ENCODE assay signal across 8 mouse cellular contexts in the genomic region with DNA sequence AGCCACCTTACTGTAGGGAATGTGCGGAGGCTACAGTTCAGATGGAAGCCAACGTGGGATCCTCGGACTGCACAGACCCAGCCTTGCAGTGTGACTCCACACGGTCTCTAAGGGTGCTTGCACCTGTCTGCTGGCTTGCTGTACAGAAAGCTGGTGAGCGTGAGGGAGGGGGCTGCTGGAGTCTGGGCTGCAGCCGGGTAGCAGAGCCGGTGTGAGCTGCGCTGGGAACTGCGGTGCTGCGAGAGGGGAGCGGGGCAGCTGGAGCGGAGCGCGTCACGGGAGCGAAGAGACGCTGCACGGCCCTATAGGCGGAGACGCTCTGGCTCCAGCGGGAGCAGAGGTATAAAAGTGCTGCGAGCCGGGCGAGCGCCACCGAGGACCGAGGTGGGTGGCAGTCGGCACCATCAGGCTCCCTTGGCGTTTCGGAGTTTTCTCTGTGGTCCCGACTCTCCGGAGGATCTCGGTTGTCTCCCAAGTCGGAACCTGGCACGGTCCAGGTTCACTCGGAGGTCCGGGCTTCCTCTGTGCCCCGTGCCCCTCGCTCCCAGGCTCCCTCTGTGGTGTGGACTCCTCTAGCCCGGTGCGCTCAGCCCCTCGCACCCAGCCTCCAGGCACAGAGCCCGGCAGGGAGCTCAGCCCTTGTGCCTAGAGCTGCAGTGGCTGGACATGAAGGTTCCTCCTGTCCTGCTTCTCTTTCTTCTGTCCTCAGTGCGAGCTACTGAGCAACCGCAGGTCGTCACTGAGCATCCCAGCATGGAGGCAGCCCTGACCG. TPM values are rescaled to one million over a fixed set of nuclear protein-coding genes. Genes with fewer than 3 reads are reported as not detected.
A peak's percentile ranks its signal among the peaks of the same experiment; 100 is the strongest.
DNase-seq lines count a peak whose midpoint lies in the region; ATAC-seq and TF ChIP-seq lines count a peak whose summit lies in the region.

Gene Gpr83 (plus strand): TSS at position 343 of the 772 bp plus-strand sequence.

- H3K9ac ChIP-seq in heart, embryonic 12.5 days = peak within 1 kb of the TSS; percentile 44

- H3K27me3 ChIP-seq in heart, embryonic 12.5 days (replicated peaks) = peaks cover 80% of the 10 kb centered on the region
- peaks cover 84% of the 10 kb centered on the region for H3K27me3 ChIP-seq in megakaryocyte, embryonic 14.5 days (replicated peaks)
- peaks cover 17% of the 10 kb centered on the region; the same call in 1 of the 2 replicates for H3K27me3 ChIP-seq in small intestine, adult 2 months (ENCODE audit: control insufficient read depth, insufficient read depth, low read length)

- no peak for DNase-seq in heart, postnatal 36 days
- DNase-seq in frontal cortex, adult 2 months (ENCODE audit: extremely low spot score in 1 of 2, low spot score in 1 of 2) = peak; percentile 16 to 74
- peak; percentile 29 to 34 for DNase-seq in layer of hippocampus, adult 8-10 months (ENCODE audit: low spot score in 2 of 2)
- no peak for DNase-seq in testis, postnatal 10 days (ENCODE audit: low spot score)

- H3K4me3 ChIP-seq in heart, embryonic 12.5 days = peak within 1 kb of the TSS; percentile 48
- H3K4me3 ChIP-seq in megakaryocyte, embryonic 14.5 days (replicated peaks) = peak within 1 kb of the TSS; percentile 88
- H3K4me3 ChIP-seq in small intestine, adult 2 months (ENCODE audit: low read depth, low read length) = peak within 1 kb of the TSS; percentile 35

- TF ChIP-seq POLR2A in small intestine, adult 2 months (IDR thresholded peaks at IDR 0.05; ENCODE audit: low read depth, low read length) = no peak

- peak within 1 kb of the TSS; percentile 82 for H3K4me2 ChIP-seq in heart, embryonic 12.5 days

- no peak for TF ChIP-seq CTCF in small intestine, adult 2 months (IDR thresholded peaks at IDR 0.05; ENCODE audit: extremely low read depth, insufficient read length, insufficient replicate concordance, low read depth, low read length)

- no peaks in the 10 kb centered on the region; the same call in 1 of the 2 replicates for H3K4me1 ChIP-seq in heart, embryonic 12.5 days (replicated peaks)
- peaks cover 17% of the 10 kb centered on the region for H3K4me1 ChIP-seq in megakaryocyte, embryonic 14.5 days
- no peaks in the 10 kb centered on the region for H3K4me1 ChIP-seq in small intestine, adult 2 months (ENCODE audit: control insufficient read depth, insufficient read depth, insufficient read length, low read length)

- H3K27ac ChIP-seq in heart, embryonic 12.5 days (ENCODE audit: poor library complexity, severe bottlenecking) = no peak within 1 kb of the TSS
- H3K27ac ChIP-seq in small intestine, adult 2 months (ENCODE audit: insufficient read depth, low read depth, low read length) = no peak within 1 kb of the TSS

- no peaks in the 10 kb centered on the region for H3K36me3 ChIP-seq in heart, embryonic 12.5 days
- no peaks in the 10 kb centered on the region for H3K36me3 ChIP-seq in megakaryocyte, embryonic 14.5 days (replicated peaks; ENCODE audit: low read length)
- H3K36me3 ChIP-seq in small intestine, adult 2 months (ENCODE audit: control insufficient read depth, insufficient read depth, low read length) = no peaks in the 10 kb centered on the region

- WGBS in heart, embryonic 12.5 days = 2% methylated on average over 47 of the region's 47 CpGs
- 2% methylated on average over 47 of the region's 47 CpGs for WGBS in small intestine, adult 2 months

- no peaks in the 10 kb centered on the region for H3K9me3 ChIP-seq in heart, embryonic 12.5 days (replicated peaks)
- 0 out of 2 replicates have a peak, but pooled peaks cover 2% of the 10 kb centered on the region for H3K9me3 ChIP-seq in megakaryocyte, embryonic 14.5 days

- peak; percentile 53; the same call in 1 of the 2 replicates for ATAC-seq in heart, embryonic 12.5 days (ENCODE audit: insufficient number of reproducible peaks, low FRiP score)
- ATAC-seq in activated CD4-positive, CD25-positive, alpha-beta regulatory T cell, adult 4 months = peak; percentile 73

- intact Hi-C loops in heart, postnatal 36 days (cut with DNase I) = no loop called here

RNA-seq across cellular contexts. Expression of gene Gpr83, which starts in this region (rescaled TPM):
- not detected in 2 replicates for polyA plus RNA-seq in heart, embryonic 12.5 days (2016; fragmentation: Nextera tagmentation; extraction: Ambion mirVana)
- total RNA-seq in heart, postnatal 36 days (2021) = not detected
- polyA plus RNA-seq in activated CD4-positive, CD25-positive, alpha-beta regulatory T cell, adult 4 months (2017; shearing (Covaris generic)) = 10 to 100 TPM; 88.3 to 94.9 TPM
- polyA plus RNA-seq in frontal cortex, adult 2 months (2012; rRNA removed) = 14.6 and 17.6 TPM in 2 replicates
- total RNA-seq in layer of hippocampus, adult 8-10 months (2022) = 10 to 100 TPM; 11.8 to 14.9 (median 13.7) TPM
- not detected in 2 replicates for polyA plus RNA-seq in megakaryocyte, embryonic 14.5 days (2012; ENCODE audit: insufficient read depth, low replicate concordance)
- 0.04 and 0.27 TPM in 2 replicates for polyA plus RNA-seq in small intestine, adult 2 months (2012; rRNA removed)

Comparison
In these comparisons a context has a peak if more than half of its experiments do, and no peak if none do; other contexts are left out.
1. RNA of gene Gpr83 (total RNA-seq): 11.8 to 14.9 TPM in layer of hippocampus, adult 8-10 months; not detected in heart, postnatal 36 days; every median in the first group is over 10 times any median in the second.
2. RNA of gene Gpr83 (polyA plus RNA-seq): 88.3 to 94.9 TPM in activated CD4-positive, CD25-positive, alpha-beta regulatory T cell, adult 4 months and 14.6 to 17.6 TPM in frontal cortex, adult 2 months; 0.04 to 0.27 TPM in small intestine, adult 2 months, not detected in megakaryocyte, embryonic 14.5 days and not detected in heart, embryonic 12.5 days; every median in the first group is over 10 times any median in the second.
3. Peak in ATAC-seq, H3K4me3 ChIP-seq, H3K9ac ChIP-seq and H3K4me2 ChIP-seq in heart, embryonic 12.5 days; RNA of the gene not detected or under 1 TPM.
4. H3K4me3 ChIP-seq: peak in every context shown above with its lines; median percentile 88 in megakaryocyte, embryonic 14.5 days; 48 in heart, embryonic 12.5 days; 35 in small intestine, adult 2 months.
5. DNase-seq: peak in frontal cortex, adult 2 months (2 of 2) and layer of hippocampus, adult 8-10 months (2 of 2); none in heart, postnatal 36 days (0 of 2) and testis, postnatal 10 days (single experiment).